Mouse (Mus musculus): ENCODE data around the gene Mst1r.

DNA sequence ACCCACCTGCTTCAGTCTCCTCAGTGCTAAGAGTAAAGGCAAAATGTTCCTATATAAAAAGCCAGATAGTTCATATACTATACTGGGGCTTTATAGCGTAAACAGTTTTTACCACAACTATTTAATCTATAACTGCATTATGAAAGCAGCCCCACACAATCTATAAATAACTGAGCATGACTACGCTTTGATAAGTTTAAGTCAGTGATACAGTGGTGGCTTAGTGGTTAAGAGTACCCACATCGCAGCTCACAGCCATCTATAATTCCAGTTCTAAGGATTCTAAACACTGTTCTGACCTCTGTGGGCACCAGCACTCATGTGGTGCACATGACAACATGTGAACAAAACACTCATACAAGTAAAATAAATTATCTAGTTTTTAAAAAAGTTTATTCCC, 48.3 kb upstream of the Mst1r start:
- TF ChIP-seq CTCF (IDR thresholded peaks at IDR 0.05 in 2 of 3, conservative IDR thresholded peaks at IDR 0.05 in 1 of 3; ENCODE audit: control insufficient read depth in 1 of 3, insufficient read depth in 1 of 3, low read depth in 2 of 3, low read length in 3 of 3, poor library complexity in 1 of 3, severe bottlenecking in 1 of 3): no peak
- TF ChIP-seq SIN3A (IDR thresholded peaks at IDR 0.05; ENCODE audit: low read length): peak; percentile 47; the same call in 1 of the 2 replicates
- TF ChIP-seq EP300 (IDR thresholded peaks at IDR 0.05; ENCODE audit: low read depth in 1 of 2, low read length in 2 of 2): peak; percentile 78 to 88
- no peak for TF ChIP-seq TAL1 (IDR thresholded peaks at IDR 0.05; ENCODE audit: low read length)
- TF ChIP-seq POLR2A (IDR thresholded peaks at IDR 0.05; ENCODE audit: control insufficient read depth in 1 of 2, insufficient read depth in 1 of 2, low read depth in 1 of 2, low read length in 2 of 2, poor library complexity in 1 of 2): no peak
- TF ChIP-seq BHLHE40 (IDR thresholded peaks at IDR 0.05; ENCODE audit: borderline replicate concordance, low read depth, low read length): peak; percentile 60; the same call in 1 of the 2 replicates
- no peak for TF ChIP-seq MAX (IDR thresholded peaks at IDR 0.05; ENCODE audit: low read length)
- TF ChIP-seq POLR2AphosphoS2 (IDR thresholded peaks at IDR 0.05; ENCODE audit: low read length): no peak

All from MEL (cell line).